Comparison of ENCODE assay signal across 11 mouse cellular contexts in the genomic region with DNA sequence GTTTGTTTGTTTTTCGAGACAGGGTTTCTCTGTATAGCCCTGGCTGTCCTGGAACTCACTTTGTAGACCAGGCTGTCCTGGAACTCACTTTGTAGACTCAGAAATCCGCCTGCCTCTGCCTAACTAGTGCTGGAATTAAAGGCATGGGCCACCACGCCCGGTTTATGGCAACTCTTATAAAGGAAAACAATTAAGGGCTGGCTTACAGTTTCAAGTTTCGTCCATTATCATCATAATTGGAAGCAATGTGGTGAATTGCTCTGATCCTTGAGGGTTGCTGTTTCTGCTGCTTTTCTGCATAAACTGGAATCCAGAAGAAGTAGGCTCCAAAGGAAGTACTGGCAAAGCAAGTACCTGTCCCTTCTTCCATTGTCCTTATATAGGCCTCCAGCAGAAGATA. TPM values are rescaled to one million over a fixed set of nuclear protein-coding genes. Genes with fewer than 3 reads are reported as not detected.
DNase-seq lines count a peak whose midpoint lies in the region; ATAC-seq and TF ChIP-seq lines count a peak whose summit lies in the region.
"Had no signal": no experiment of that assay in that cellular context is flagged by ENCODE, and none has a peak within 500 bp of the region (broad histone marks: within the 10 kb centered on the region; RNA-seq: fewer than 3 reads in every experiment).

No protein-coding gene starts in this region.

- H3K9ac ChIP-seq in lung, embryonic 16.5 days (ENCODE audit: low read length), result no peak overlapping the region
- no peak overlapping the region for H3K9ac ChIP-seq in lung, postnatal 0 days (replicated peaks; ENCODE audit: low read depth)
- no peak overlapping the region for H3K9ac ChIP-seq in forebrain, postnatal 0 days

- H3K9me3 ChIP-seq in lung, embryonic 16.5 days (ENCODE audit: control insufficient read depth, low read length), result no peaks in the 10 kb centered on the region
- no peaks in the 10 kb centered on the region for H3K9me3 ChIP-seq in lung, postnatal 0 days (ENCODE audit: low read length)
- H3K9me3 ChIP-seq in forebrain, postnatal 0 days (ENCODE audit: low read length), result no peaks in the 10 kb centered on the region

- peak overlapping the region; percentile 62; the same call in 1 of the 2 replicates for H3K4me2 ChIP-seq in lung, embryonic 16.5 days (ENCODE audit: low read depth, low read length)
- H3K4me2 ChIP-seq in lung, postnatal 0 days (replicated peaks; ENCODE audit: low read depth, low read length), result no peak overlapping the region
- peak overlapping the region; percentile 77 for H3K4me2 ChIP-seq in forebrain, postnatal 0 days (ENCODE audit: low read depth)
- H3K4me2 ChIP-seq in myocyte (ENCODE audit: low read depth), result peak overlapping the region; percentile 61

- DNase-seq in gastrocnemius, adult 2 months, result no peak
- DNase-seq in gastrocnemius, postnatal 14 days, result no peak
- DNase-seq in lung, postnatal 0 days (ENCODE audit: low spot score), result no peak
- DNase-seq in forebrain, postnatal 0 days, result no peak
- DNase-seq in layer of hippocampus, postnatal 14 days (ENCODE audit: low spot score in 2 of 2), result no peak
- DNase-seq in right cerebral cortex, postnatal 25 days, result no peak

- WGBS in lung, embryonic 16.5 days, result 79% methylated on average over 5 of the region's 5 CpGs
- 77% methylated on average over 5 of the region's 5 CpGs for WGBS in lung, postnatal 0 days
- 87% methylated on average over 5 of the region's 5 CpGs for WGBS in forebrain, postnatal 0 days

- peaks cover 2% of the 10 kb centered on the region; the same call in 1 of the 2 replicates for H3K27me3 ChIP-seq in lung, embryonic 16.5 days (ENCODE audit: control insufficient read depth, insufficient read depth, low read depth, low read length)
- no peaks in the 10 kb centered on the region for H3K27me3 ChIP-seq in lung, postnatal 0 days (replicated peaks; ENCODE audit: insufficient read depth, low read length)
- peaks cover 4% of the 10 kb centered on the region for H3K27me3 ChIP-seq in forebrain, postnatal 0 days (ENCODE audit: insufficient read depth, low read length)
- peaks cover 31% of the 10 kb centered on the region for H3K27me3 ChIP-seq in myocyte (ENCODE audit: control insufficient read depth, insufficient read depth, insufficient read length)

- peaks cover 25% of the 10 kb centered on the region for H3K36me3 ChIP-seq in lung, embryonic 16.5 days (ENCODE audit: control insufficient read depth, insufficient read depth, low read length)
- H3K36me3 ChIP-seq in lung, postnatal 0 days (ENCODE audit: insufficient read depth, low read length), result no peaks in the 10 kb centered on the region; the same call in none of the 2 replicates
- H3K36me3 ChIP-seq in forebrain, postnatal 0 days (ENCODE audit: insufficient read depth), result peaks cover 16% of the 10 kb centered on the region
- peaks cover 12% of the 10 kb centered on the region for H3K36me3 ChIP-seq in myocyte (ENCODE audit: control insufficient read depth, insufficient read depth)

- TF ChIP-seq CTCF in gastrocnemius, adult 2 months (IDR thresholded peaks at IDR 0.05), result no peak
- no peak for TF ChIP-seq CTCF in lung, postnatal 0 days (IDR thresholded peaks at IDR 0.05)
- TF ChIP-seq CTCF in forebrain, postnatal 0 days (IDR thresholded peaks at IDR 0.05; ENCODE audit: low read depth), result no peak

- ATAC-seq in lung, embryonic 16.5 days (ENCODE audit: low read depth), result no peak
- ATAC-seq in lung, postnatal 0 days, result no peak
- no peak for ATAC-seq in forebrain, postnatal 0 days

- H3K79me2 ChIP-seq in myocyte (ENCODE audit: control insufficient read depth, insufficient read depth), result peaks cover 34% of the 10 kb centered on the region

- no peak overlapping the region for H3ac ChIP-seq in myocyte (ENCODE audit: control insufficient read depth, insufficient read length)

- no peak for TF ChIP-seq POLR2A in myocyte (IDR thresholded peaks at IDR 0.05; ENCODE audit: insufficient read length, low read depth)

- peak overlapping the region; percentile 92 for H3K27ac ChIP-seq in gastrocnemius, adult 2 months
- no peak overlapping the region for H3K27ac ChIP-seq in lung, embryonic 16.5 days (ENCODE audit: low read length)
- no peak overlapping the region for H3K27ac ChIP-seq in lung, postnatal 0 days (ENCODE audit: low read length)
- H3K27ac ChIP-seq in forebrain, postnatal 0 days (ENCODE audit: low read depth, low read length), result no peak overlapping the region

- H3K4me1 ChIP-seq in lung, embryonic 16.5 days (replicated peaks; ENCODE audit: control insufficient read depth, insufficient read depth, low read length), result peaks cover 9% of the 10 kb centered on the region
- no peaks in the 10 kb centered on the region for H3K4me1 ChIP-seq in lung, postnatal 0 days (ENCODE audit: insufficient read depth, low read depth, low read length)
- no peaks in the 10 kb centered on the region for H3K4me1 ChIP-seq in forebrain, postnatal 0 days (ENCODE audit: insufficient read depth)

- no peak overlapping the region; the same call in 1 of the 2 replicates for H3K4me3 ChIP-seq in gastrocnemius, adult 2 months
- H3K4me3 ChIP-seq in lung, embryonic 16.5 days (ENCODE audit: low read length), result no peak overlapping the region
- H3K4me3 ChIP-seq in lung, postnatal 0 days (ENCODE audit: low read depth, low read length), result no peak overlapping the region
- H3K4me3 ChIP-seq in forebrain, postnatal 0 days (ENCODE audit: low read depth, low read length), result no peak overlapping the region
- peak overlapping the region; percentile 79 for H3K4me3 ChIP-seq in myocyte

- TF ChIP-seq EP300 in lung, postnatal 0 days (IDR thresholded peaks at IDR 0.05), result no peak

- intact Hi-C loops in gastrocnemius, adult 2 months (cut with DNase I), result loop anchor here (10.0 kb wide), 1 partner anchor 328 kb away; the partner anchor contains the start of gene Usf2
- intact Hi-C loops in gastrocnemius, postnatal 14 days (cut with DNase I; ENCODE audit: low total_unique reads), result no loop called here

TF ChIP-seq in myocyte, 11 proteins besides CTCF, POLR2A, EP300 and RAD21 (continues in another document):
- TF ChIP-seq MAX (IDR thresholded peaks at IDR 0.05; ENCODE audit: low read depth), result no peak
- no peak for TF ChIP-seq USF1 (IDR thresholded peaks at IDR 0.05; ENCODE audit: low read depth)
- no peak for TF ChIP-seq MYOD1 (IDR thresholded peaks at IDR 0.05; ENCODE audit: control insufficient read depth in 1 of 3, insufficient read length in 2 of 3, low read depth in 2 of 3)
- TF ChIP-seq CEBPB (IDR thresholded peaks at IDR 0.05; ENCODE audit: insufficient read depth, poor library complexity, severe bottlenecking), result no peak
- TF ChIP-seq MYOG (IDR thresholded peaks at IDR 0.05; ENCODE audit: control insufficient read depth in 1 of 3, insufficient read depth in 1 of 3, insufficient read length in 2 of 3, low read depth in 2 of 3), result no peak
- no peak for TF ChIP-seq TCF12 (IDR thresholded peaks at IDR 0.05; ENCODE audit: insufficient read depth, poor library complexity, severe bottlenecking)
- TF ChIP-seq POLR2AphosphoS2 (IDR thresholded peaks at IDR 0.05; ENCODE audit: insufficient read length, low read depth), result no peak
- no peak for TF ChIP-seq E2F4 (IDR thresholded peaks at IDR 0.05; ENCODE audit: insufficient read depth)

RNA-seq across cellular contexts. Expression of gene Cox6b1, which starts 0.7 kb away (rescaled TPM):
- total RNA-seq in gastrocnemius, adult 2 months (2021), result 1,000 to 10,000 TPM; 1,338 to 2,234 TPM
- total RNA-seq in gastrocnemius, postnatal 14 days (2021), result 1,000 to 10,000 TPM; 1,322 to 1,882 TPM
- polyA plus RNA-seq in lung, embryonic 16.5 days (2015; fragmentation: Nextera tagmentation; extraction: Ambion mirVana), result 902 and 945 TPM in 2 replicates
- 717 and 766 TPM in 2 replicates for polyA plus RNA-seq in lung, postnatal 0 days (2015; fragmentation: Nextera tagmentation; extraction: Ambion mirVana)
- total RNA-seq in forebrain, postnatal 0 days (2014; rRNA removed), result 292 and 602 TPM in 2 replicates
- 1,225 and 1,355 TPM in 2 replicates for polyA plus RNA-seq in forebrain, postnatal 0 days (2015; fragmentation: Nextera tagmentation; extraction: Ambion mirVana)
- 1,108 TPM for polyA plus RNA-seq in myocyte (2012; fragmentation: generic; extraction: Trizol)
- 100 to 1,000 TPM; 793 to 817 TPM for total RNA-seq in layer of hippocampus, postnatal 14 days (2021)

RNA-seq across cellular contexts. Expression of gene Etv2, which starts 9.0 kb away (rescaled TPM):
- total RNA-seq in gastrocnemius, adult 2 months (2021), result not detected
- not detected for total RNA-seq in gastrocnemius, postnatal 14 days (2021)
- polyA plus RNA-seq in lung, embryonic 16.5 days (2015; fragmentation: Nextera tagmentation; extraction: Ambion mirVana), result not detected in 2 replicates
- not detected in 2 replicates for polyA plus RNA-seq in lung, postnatal 0 days (2015; fragmentation: Nextera tagmentation; extraction: Ambion mirVana)
- total RNA-seq in forebrain, postnatal 0 days (2014; rRNA removed), result not detected in 2 replicates
- not detected in 2 replicates for polyA plus RNA-seq in forebrain, postnatal 0 days (2015; fragmentation: Nextera tagmentation; extraction: Ambion mirVana)
- not detected for polyA plus RNA-seq in myocyte (2012; fragmentation: generic; extraction: Trizol)
- not detected for total RNA-seq in layer of hippocampus, postnatal 14 days (2021)
- total RNA-seq: layer of hippocampus, adult 18-20 months; left cerebral cortex, postnatal 25 days had no signal
- polyA plus RNA-seq: spleen, adult 2 months had no signal

RNA-seq across cellular contexts. Expression of gene Upk1a, which starts 14.0 kb away (rescaled TPM):
- under 1 TPM in 1 of 2 experiments, not detected in 1; 0.17 TPM for total RNA-seq in gastrocnemius, adult 2 months (2021)
- total RNA-seq in gastrocnemius, postnatal 14 days (2021), result under 1 TPM; 0.14 to 0.16 TPM
- 1.8 and 1.9 TPM in 2 replicates for polyA plus RNA-seq in lung, embryonic 16.5 days (2015; fragmentation: Nextera tagmentation; extraction: Ambion mirVana)
- polyA plus RNA-seq in lung, postnatal 0 days (2015; fragmentation: Nextera tagmentation; extraction: Ambion mirVana), result 11.2 and 11.8 TPM in 2 replicates
- total RNA-seq in forebrain, postnatal 0 days (2014; rRNA removed), result 0.29 and 0.38 TPM in 2 replicates
- 0.42 and 0.62 TPM in 2 replicates for polyA plus RNA-seq in forebrain, postnatal 0 days (2015; fragmentation: Nextera tagmentation; extraction: Ambion mirVana)
- polyA plus RNA-seq in myocyte (2012; fragmentation: generic; extraction: Trizol), result 0.59 TPM
- under 1 TPM in 1 of 2 experiments, not detected in 1; 0.52 TPM for total RNA-seq in layer of hippocampus, postnatal 14 days (2021)

RNA-seq across cellular contexts. Expression of gene Rbm42, which starts 23.5 kb away (rescaled TPM):
- 10 to 100 TPM; 37.4 to 38.3 TPM for total RNA-seq in gastrocnemius, adult 2 months (2021)
- total RNA-seq in gastrocnemius, postnatal 14 days (2021), result 10 to 100 TPM; 35.4 to 37.3 TPM
- 106 and 110 TPM in 2 replicates for polyA plus RNA-seq in lung, embryonic 16.5 days (2015; fragmentation: Nextera tagmentation; extraction: Ambion mirVana)
- 101 and 107 TPM in 2 replicates for polyA plus RNA-seq in lung, postnatal 0 days (2015; fragmentation: Nextera tagmentation; extraction: Ambion mirVana)
- total RNA-seq in forebrain, postnatal 0 days (2014; rRNA removed), result 150 and 156 TPM in 2 replicates
- polyA plus RNA-seq in forebrain, postnatal 0 days (2015; fragmentation: Nextera tagmentation; extraction: Ambion mirVana), result 148 and 160 TPM in 2 replicates
- 124 TPM for polyA plus RNA-seq in myocyte (2012; fragmentation: generic; extraction: Trizol)
- 10 to 100 TPM; 70.4 to 75.5 TPM for total RNA-seq in layer of hippocampus, postnatal 14 days (2021)

RNA-seq across cellular contexts. Expression of gene Zbtb32, which starts 27.9 kb away (rescaled TPM):
- total RNA-seq in gastrocnemius, adult 2 months (2021), result under 1 TPM in 1 of 2 experiments, not detected in 1; 0.33 TPM
- not detected for total RNA-seq in gastrocnemius, postnatal 14 days (2021)
- 4.5 and 4.6 TPM in 2 replicates for polyA plus RNA-seq in lung, embryonic 16.5 days (2015; fragmentation: Nextera tagmentation; extraction: Ambion mirVana)
- 3.0 and 3.9 TPM in 2 replicates for polyA plus RNA-seq in lung, postnatal 0 days (2015; fragmentation: Nextera tagmentation; extraction: Ambion mirVana)
- not detected in 2 replicates for total RNA-seq in forebrain, postnatal 0 days (2014; rRNA removed)
- 0.08 and 0.17 TPM in 2 replicates for polyA plus RNA-seq in forebrain, postnatal 0 days (2015; fragmentation: Nextera tagmentation; extraction: Ambion mirVana)
- 0.11 TPM for polyA plus RNA-seq in myocyte (2012; fragmentation: generic; extraction: Trizol)
- total RNA-seq in layer of hippocampus, postnatal 14 days (2021), result not detected
- total RNA-seq: layer of hippocampus, adult 18-20 months; left cerebral cortex, postnatal 25 days had no signal
